Mouse (Mus musculus): ENCODE measurements at regions not wholly inside any gene's neighbourhood (a gene's known extent, or its start where the extent isn't known, plus 50 kb on each side); places are given as distances from the start of the nearest gene placed in this dataset.

- 39% methylated on average over 3 of the region's 3 CpGs for WGBS (ENCODE audit: insufficient replicate concordance)
- H3K36me3 ChIP-seq (replicated peaks; ENCODE audit: control insufficient read depth, insufficient read depth, low read depth): no peaks in the 10 kb centered on the region
- DNase-seq (ENCODE audit: low read depth in 3 of 3, low spot score in 3 of 3) (no peak), ATAC-seq (ENCODE audit: insufficient read depth) (no peak)
- no peak overlapping the region for H3K4me2 ChIP-seq (ENCODE audit: low read depth)
- TF ChIP-seq EP300 (IDR thresholded peaks at IDR 0.05; ENCODE audit: low read depth) (no peak), CTCF (IDR thresholded peaks at IDR 0.05; ENCODE audit: low read depth) (no peak)
- no peaks in the 10 kb centered on the region for H3K9me3 ChIP-seq (ENCODE audit: control insufficient read depth, low read length)
- H3K27me3 ChIP-seq (ENCODE audit: control insufficient read depth, insufficient read depth, low read length): no peaks in the 10 kb centered on the region
- no peak overlapping the region for H3K27ac ChIP-seq
- H3K9ac ChIP-seq (replicated peaks): no peak overlapping the region
- H3K4me1 ChIP-seq (replicated peaks; ENCODE audit: control insufficient read depth in 2 of 2, insufficient read depth in 2 of 2, low read length in 1 of 2): no peaks in the 10 kb centered on the region
- no peak overlapping the region for H3K4me3 ChIP-seq (ENCODE audit: insufficient read depth in 1 of 2, low read depth in 2 of 2, low read length in 2 of 2)
Observed at GRCm38 (mm10) chr4:97394697-97395280, 211.8 kb upstream of the Gm10192 start.

- Histone ChIP-seq H3K4me3 (ENCODE audit: insufficient read depth in 1 of 2, low read depth in 2 of 2, low read length in 2 of 2) (no peak overlapping the region), H3K9ac (replicated peaks) (no peak overlapping the region), H3K4me1 (replicated peaks; ENCODE audit: control insufficient read depth in 2 of 2, insufficient read depth in 2 of 2, low read length in 1 of 2) (no peaks in the 10 kb centered on the region), H3K27ac (no peak overlapping the region), H3K36me3 (replicated peaks; ENCODE audit: control insufficient read depth, insufficient read depth, low read depth) (no peaks in the 10 kb centered on the region), H3K27me3 (ENCODE audit: control insufficient read depth, insufficient read depth, low read length) (no peaks in the 10 kb centered on the region), H3K9me3 (ENCODE audit: control insufficient read depth, low read length) (no peaks in the 10 kb centered on the region), H3K4me2 (ENCODE audit: low read depth) (no peak overlapping the region)
- ATAC-seq (ENCODE audit: insufficient read depth) (no peak), DNase-seq (ENCODE audit: low read depth in 3 of 3, low spot score in 3 of 3) (no peak)
- TF ChIP-seq CTCF (IDR thresholded peaks at IDR 0.05; ENCODE audit: low read depth) (no peak), EP300 (IDR thresholded peaks at IDR 0.05; ENCODE audit: low read depth) (no peak)
- WGBS (ENCODE audit: insufficient replicate concordance): 40% methylated on average over 3 of the region's 3 CpGs
Observed at GRCm38 (mm10) chr4:97381084-97381483, 198.1 kb upstream of the Gm10192 start.

- H3K27ac ChIP-seq: no peak overlapping the region
- ATAC-seq (ENCODE audit: insufficient read depth) (no peak), DNase-seq (ENCODE audit: low read depth in 3 of 3, low spot score in 3 of 3) (no peak)
- H3K4me2 ChIP-seq (ENCODE audit: low read depth): no peak overlapping the region
- H3K9ac ChIP-seq (replicated peaks): no peak overlapping the region
- H3K4me3 ChIP-seq (ENCODE audit: insufficient read depth in 1 of 2, low read depth in 2 of 2, low read length in 2 of 2): no peak overlapping the region
- TF ChIP-seq CTCF (IDR thresholded peaks at IDR 0.05; ENCODE audit: low read depth) (no peak), EP300 (IDR thresholded peaks at IDR 0.05; ENCODE audit: low read depth) (no peak)
- no peaks in the 10 kb centered on the region for H3K4me1 ChIP-seq (replicated peaks; ENCODE audit: control insufficient read depth in 2 of 2, insufficient read depth in 2 of 2, low read length in 1 of 2)
- no peaks in the 10 kb centered on the region for H3K27me3 ChIP-seq (ENCODE audit: control insufficient read depth, insufficient read depth, low read length)
- H3K36me3 ChIP-seq (replicated peaks; ENCODE audit: control insufficient read depth, insufficient read depth, low read depth): no peaks in the 10 kb centered on the region
- WGBS (ENCODE audit: insufficient replicate concordance): 63% methylated on average over 8 of the region's 8 CpGs
- no peaks in the 10 kb centered on the region for H3K9me3 ChIP-seq (ENCODE audit: control insufficient read depth, low read length)
Observed at GRCm38 (mm10) chr4:97377593-97378542, 194.9 kb upstream of the Gm10192 start.

GRCm38 (mm10) chr4:97360473-97360872 lies 177.5 kb upstream of the Gm10192 start:
- Histone ChIP-seq H3K36me3 (replicated peaks; ENCODE audit: control insufficient read depth, insufficient read depth, low read depth) (no peaks in the 10 kb centered on the region), H3K27ac (no peak overlapping the region), H3K27me3 (ENCODE audit: control insufficient read depth, insufficient read depth, low read length) (no peaks in the 10 kb centered on the region), H3K4me1 (replicated peaks; ENCODE audit: control insufficient read depth in 2 of 2, insufficient read depth in 2 of 2, low read length in 1 of 2) (no peaks in the 10 kb centered on the region), H3K9me3 (ENCODE audit: control insufficient read depth, low read length) (no peaks in the 10 kb centered on the region), H3K4me3 (ENCODE audit: insufficient read depth in 1 of 2, low read depth in 2 of 2, low read length in 2 of 2) (no peak overlapping the region), H3K4me2 (ENCODE audit: low read depth) (no peak overlapping the region), H3K9ac (replicated peaks) (no peak overlapping the region)
- WGBS (ENCODE audit: insufficient replicate concordance): 60% methylated on average over 2 of the region's 2 CpGs
- DNase-seq (ENCODE audit: low read depth in 3 of 3, low spot score in 3 of 3) (no peak), ATAC-seq (ENCODE audit: insufficient read depth) (no peak)
- TF ChIP-seq CTCF (IDR thresholded peaks at IDR 0.05; ENCODE audit: low read depth) (no peak), EP300 (IDR thresholded peaks at IDR 0.05; ENCODE audit: low read depth) (no peak)

GRCm38 (mm10) chr4:97357958-97358357 lies 175.0 kb upstream of the Gm10192 start:
- no peak for DNase-seq (ENCODE audit: low read depth in 3 of 3, low spot score in 3 of 3)
- no peak overlapping the region for H3K4me2 ChIP-seq (ENCODE audit: low read depth)
- H3K27me3 ChIP-seq (ENCODE audit: control insufficient read depth, insufficient read depth, low read length): no peaks in the 10 kb centered on the region
- no peaks in the 10 kb centered on the region for H3K4me1 ChIP-seq (replicated peaks; ENCODE audit: control insufficient read depth in 2 of 2, insufficient read depth in 2 of 2, low read length in 1 of 2)
- no peaks in the 10 kb centered on the region for H3K9me3 ChIP-seq (ENCODE audit: control insufficient read depth, low read length)
- H3K9ac ChIP-seq (replicated peaks): no peak overlapping the region
- TF ChIP-seq EP300 (IDR thresholded peaks at IDR 0.05; ENCODE audit: low read depth) (no peak), CTCF (IDR thresholded peaks at IDR 0.05; ENCODE audit: low read depth) (no peak)
- no peaks in the 10 kb centered on the region for H3K36me3 ChIP-seq (replicated peaks; ENCODE audit: control insufficient read depth, insufficient read depth, low read depth)
- no peak for ATAC-seq (ENCODE audit: insufficient read depth)
- H3K4me3 ChIP-seq (ENCODE audit: insufficient read depth in 1 of 2, low read depth in 2 of 2, low read length in 2 of 2): no peak overlapping the region
- H3K27ac ChIP-seq: no peak overlapping the region
- 73% methylated on average over 1 of the region's 1 CpGs for whole genome bisulfite sequencing (ENCODE audit: insufficient replicate concordance)
